Mouse (Mus musculus) cerebellum, adult 11-12 months (tissue): ENCODE data around the gene Mgea5.
A peak's percentile ranks its signal among the peaks of the same experiment; 100 is the strongest.
"Not testable (repeated sequence)": the region's sequence is repeated elsewhere in the genome, so short reads cannot be mapped to it uniquely, and the experiment has no call there.

Experiments used
- DNase-seq: peaks from one replicate; pipeline ENCODE4 v3.0.0; 2022

Mgea5 gene

GRCm38 (mm10) chr19:45783181-45783932 lies at the start of gene Mgea5:
Gene Mgea5 (minus strand): TSS chr19:45783837.
- DNase-seq: peak; percentile 100

DNA sequence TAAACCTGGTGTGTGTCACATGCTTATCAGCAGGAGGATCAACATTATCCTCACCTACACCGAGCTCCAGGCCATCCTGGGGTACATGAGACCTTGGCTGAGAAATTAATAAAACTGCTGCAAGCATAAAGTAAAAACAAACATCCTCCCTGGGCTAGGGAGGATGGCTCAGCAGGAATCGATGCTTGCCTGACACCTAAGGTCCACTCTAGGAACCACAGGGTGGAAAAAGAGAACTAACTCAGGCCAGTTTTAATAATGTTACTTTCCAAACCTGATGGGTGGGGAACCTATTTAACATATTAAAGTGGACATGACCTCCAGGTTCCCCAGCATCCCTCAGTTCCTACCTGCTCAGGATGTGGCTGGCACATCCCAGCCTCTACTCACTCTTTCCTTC lies 47.0 kb upstream of the Mgea5 start:
- no peak for DNase-seq

GRCm38 (mm10) chr19:45827736-45828135 lies 44.1 kb upstream of the Mgea5 start:
- no peak for DNase-seq

- DNase-seq: no peak
Observed at GRCm38 (mm10) chr19:45827125-45827524, 43.5 kb upstream of the Mgea5 start.

DNA sequence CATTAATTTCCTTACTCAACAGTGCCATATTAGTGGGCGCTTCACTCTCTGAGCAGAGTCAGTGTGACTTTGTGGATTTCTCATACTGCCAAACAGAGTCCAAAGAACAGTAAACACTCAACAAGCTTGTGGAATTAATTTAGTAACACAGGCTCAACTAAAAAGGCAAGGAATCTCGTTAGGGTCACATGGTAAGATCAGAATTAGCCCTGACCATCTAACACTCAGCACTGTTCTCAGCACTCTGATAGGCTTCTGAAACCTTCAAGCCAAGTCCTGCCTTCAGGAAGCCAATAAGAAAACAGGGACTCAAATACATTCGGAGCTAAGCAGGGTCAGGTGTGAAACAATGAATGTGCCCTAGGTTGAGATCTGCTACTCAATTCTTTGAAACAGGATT lies 42.5 kb upstream of the Mgea5 start:
- no peak for DNase-seq

DNA sequence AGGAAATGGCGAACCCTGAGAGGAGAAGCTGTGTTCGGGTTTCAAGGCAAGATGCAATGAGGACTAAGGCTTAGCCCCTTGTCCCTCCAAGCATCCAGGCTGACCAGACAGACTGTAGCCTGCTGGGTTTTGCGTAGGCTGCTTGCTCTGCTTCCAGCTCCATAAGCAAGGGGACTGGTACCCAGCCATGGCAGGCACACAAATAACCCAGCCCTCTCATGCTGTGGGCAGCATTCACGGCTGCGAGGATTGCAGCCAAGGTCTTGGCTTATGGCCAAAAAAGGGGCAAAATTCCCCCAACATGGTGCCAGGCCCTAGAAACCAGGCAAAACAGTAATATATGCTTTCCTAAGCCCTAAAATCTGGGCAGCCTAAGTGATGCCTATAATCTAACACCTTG lies 38.2 kb upstream of the Mgea5 start:
- peak; percentile 30 for DNase-seq

DNA sequence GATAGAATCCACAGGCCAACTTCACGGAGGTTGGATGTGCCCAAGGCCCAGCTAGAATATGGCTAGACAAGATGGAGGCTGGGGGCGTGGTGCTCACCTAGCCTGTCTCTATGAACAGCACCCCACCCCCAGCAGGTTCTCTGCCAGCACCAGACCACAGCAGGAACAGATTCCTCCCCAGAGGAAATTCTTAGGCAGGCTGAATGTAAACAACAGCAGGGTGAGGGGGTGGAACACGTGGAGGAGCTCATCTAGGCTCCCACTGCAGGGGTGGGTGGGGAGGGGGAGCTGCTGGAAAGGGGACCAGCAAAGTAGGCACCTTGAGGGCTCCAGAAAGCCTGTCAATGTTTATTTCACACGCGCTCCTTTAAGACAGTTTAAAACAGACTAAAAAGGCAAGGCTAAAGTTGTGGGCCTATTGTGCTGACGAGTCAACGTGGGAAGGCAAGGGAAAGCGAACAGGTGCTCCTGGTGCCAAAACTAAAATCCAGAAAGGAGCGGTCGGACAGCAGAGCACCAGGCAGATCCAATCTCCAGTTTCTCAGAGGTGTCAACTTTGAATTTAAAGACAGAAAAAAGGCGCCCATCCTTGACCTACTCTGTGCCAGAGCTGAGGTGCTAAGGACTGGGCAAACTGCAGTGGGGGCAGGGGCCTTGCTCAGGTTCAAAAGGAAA lies 34.3 kb upstream of the Mgea5 start:
- no peak for DNase-seq

DNA sequence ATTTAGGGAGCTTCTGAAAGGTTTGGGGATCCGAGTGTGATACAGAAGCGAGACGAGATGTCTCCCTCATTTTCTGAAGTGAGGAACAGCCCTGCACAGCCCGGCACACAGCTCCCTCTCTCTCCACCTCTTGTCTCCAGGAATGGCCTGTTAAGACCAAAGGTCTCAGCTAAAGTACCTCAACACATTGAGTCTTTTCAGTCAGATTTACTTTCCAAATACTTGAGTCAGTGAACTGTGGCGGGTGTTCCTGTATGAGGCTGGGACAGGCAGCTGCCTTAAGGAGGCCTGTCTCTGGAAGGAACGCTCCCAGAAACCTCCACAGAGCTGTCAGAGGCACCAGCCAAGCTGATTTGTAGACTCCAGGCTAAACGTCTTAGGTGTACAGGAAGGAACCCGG lies 33.1 kb upstream of the Mgea5 start:
- DNase-seq: no peak

- DNase-seq: no peak
Observed at GRCm38 (mm10) chr19:45815831-45816405, 32.3 kb upstream of the Mgea5 start, which contains the start of gene Kcnip2. Gene Kcnip2 (minus strand): TSS chr19:45816061.

- no peak for DNase-seq
Observed at GRCm38 (mm10) chr19:45815170-45815569, 31.5 kb upstream of the Mgea5 start.

- no peak for DNase-seq
Observed at GRCm38 (mm10) chr19:45813801-45814200, 30.2 kb upstream of the Mgea5 start.

DNA sequence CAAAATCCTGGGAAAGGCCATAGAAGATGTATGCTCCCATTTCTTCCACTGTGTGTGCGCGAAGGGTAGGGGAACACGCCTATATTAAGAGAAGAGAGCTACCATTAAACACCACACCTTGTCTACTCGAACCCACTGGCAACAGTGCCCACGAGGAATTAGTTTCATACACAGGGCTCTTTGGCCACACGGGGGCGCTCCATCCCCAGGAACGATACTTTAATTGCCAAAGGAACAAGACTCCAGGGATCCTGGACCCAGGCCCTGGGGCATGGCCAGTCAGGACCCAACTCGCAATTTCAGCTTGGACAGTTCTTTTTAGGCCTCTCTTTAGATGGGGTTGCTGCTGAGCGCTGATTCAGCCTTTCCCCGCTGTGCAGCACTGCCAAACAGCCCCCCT lies 29.6 kb upstream of the Mgea5 start:
- DNase-seq: peak; percentile 72

GRCm38 (mm10) chr19:45812673-45813252 lies 29.1 kb upstream of the Mgea5 start:
- no peak for DNase-seq

GRCm38 (mm10) chr19:45812115-45812514 lies 28.5 kb upstream of the Mgea5 start:
- DNase-seq: no peak

DNA sequence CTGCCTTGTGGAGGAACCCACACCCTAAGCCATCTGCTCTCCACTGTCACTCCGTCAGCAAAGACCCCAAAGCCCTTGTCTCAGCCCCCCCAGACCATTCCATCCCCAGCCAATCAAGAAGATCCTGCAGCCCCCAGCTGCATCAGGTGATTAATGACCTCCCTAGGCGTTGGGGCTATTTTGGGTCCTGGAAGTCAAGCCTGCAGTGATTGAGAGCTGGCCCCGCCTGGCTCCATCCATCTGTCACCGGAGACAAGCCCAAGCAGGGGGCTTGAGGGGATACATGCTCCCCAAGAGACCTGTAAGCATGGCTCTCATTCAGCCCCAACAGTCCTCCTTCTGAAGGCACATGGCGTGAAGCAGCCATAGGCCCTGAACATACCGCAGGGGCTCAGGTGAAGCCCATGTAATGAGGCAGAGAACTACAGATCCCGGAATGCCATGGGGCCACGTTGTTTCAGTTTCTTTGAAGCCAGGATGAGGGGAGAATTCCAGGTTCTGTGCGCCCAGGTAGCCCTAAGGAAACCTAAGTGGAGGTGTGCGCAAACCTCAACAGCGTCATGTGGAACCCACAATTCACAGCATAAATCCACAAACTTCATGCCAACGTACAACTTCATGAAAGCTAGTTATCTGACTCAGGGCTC lies 27.5 kb upstream of the Mgea5 start:
- DNase-seq: no peak

GRCm38 (mm10) chr19:45807732-45808131 lies 24.1 kb upstream of the Mgea5 start:
- DNase-seq: no peak

DNA sequence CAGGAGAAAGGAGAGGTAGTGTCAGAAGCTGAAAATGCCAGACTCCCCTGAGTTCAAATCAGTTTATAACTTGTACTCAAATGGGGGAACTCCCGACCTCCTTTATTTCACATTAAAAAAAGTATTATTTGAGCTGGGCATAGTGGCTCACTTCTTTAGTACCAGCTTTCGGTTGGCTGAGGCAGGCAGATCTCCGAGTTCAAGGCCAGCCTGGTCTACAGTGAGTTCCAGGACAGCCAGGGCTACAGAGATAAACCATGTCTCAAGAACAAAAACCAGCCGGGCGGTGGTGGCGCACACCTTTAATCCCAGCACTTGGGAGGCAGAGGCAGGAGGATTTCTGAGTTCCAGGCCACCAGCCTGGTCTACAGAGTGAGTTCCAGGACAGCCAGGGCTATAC lies 22.2 kb upstream of the Mgea5 start:
- DNase-seq: not testable (repeated sequence)

DNA sequence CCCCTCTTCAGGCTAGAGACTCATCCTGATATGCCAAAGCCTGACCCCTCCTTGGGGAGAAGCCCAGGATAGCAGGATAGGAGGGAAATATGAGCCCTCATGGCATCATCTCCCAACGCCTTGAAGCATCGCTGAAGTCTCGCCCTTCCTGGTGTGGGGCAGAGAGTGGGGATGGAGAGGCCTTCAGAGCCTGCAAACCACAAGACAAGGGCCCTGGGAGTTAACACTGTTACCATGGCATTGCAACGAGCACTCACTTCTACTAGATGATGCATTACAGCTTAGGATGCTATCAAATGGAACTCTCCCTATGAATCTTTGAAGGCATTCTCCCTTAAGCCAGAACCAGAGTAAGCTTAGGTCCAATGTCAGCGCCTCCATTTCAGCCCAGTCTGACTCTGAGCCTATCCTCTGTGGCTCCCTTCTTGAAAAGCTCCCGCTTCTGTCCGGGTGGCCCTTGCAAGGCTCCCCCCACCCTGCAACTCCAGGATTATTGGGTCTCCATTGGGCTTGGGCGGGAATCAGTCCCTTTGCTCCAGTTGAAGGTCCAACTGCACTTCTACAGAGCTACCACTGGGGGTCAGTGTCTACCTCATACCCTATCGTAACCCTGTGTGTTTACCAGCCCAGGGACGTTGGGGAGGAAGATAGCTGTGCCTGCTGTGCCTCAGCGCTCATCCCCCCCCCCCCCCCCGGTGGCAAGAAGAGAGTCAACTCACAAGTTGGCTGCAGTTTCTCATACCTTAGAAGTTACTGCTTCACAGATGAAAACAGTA lies 21.1 kb upstream of the Mgea5 start:
- DNase-seq: no peak

- no peak for DNase-seq
Observed at GRCm38 (mm10) chr19:45803408-45803807, 19.8 kb upstream of the Mgea5 start.

DNA sequence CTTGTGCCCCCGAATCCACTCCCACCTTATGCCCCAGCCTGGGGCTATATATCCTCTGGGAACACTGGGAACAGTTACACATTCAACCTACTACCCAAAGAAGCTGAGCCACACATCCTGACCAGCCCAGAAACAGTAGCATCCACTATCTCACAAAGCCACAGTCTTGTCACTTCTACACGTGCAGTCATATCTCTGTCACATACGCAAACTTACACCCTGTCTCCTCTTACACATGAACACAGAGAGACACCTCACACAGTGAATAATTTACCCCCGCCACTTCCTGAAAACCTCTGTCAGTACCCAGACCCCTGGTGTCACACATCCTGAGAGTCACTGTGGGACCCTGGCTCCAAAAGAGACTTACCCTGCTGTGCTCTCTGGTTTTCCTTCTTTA lies 19.1 kb upstream of the Mgea5 start:
- no peak for DNase-seq

- no peak for DNase-seq
Observed at GRCm38 (mm10) chr19:45796879-45797278, 13.2 kb upstream of the Mgea5 start.

DNA sequence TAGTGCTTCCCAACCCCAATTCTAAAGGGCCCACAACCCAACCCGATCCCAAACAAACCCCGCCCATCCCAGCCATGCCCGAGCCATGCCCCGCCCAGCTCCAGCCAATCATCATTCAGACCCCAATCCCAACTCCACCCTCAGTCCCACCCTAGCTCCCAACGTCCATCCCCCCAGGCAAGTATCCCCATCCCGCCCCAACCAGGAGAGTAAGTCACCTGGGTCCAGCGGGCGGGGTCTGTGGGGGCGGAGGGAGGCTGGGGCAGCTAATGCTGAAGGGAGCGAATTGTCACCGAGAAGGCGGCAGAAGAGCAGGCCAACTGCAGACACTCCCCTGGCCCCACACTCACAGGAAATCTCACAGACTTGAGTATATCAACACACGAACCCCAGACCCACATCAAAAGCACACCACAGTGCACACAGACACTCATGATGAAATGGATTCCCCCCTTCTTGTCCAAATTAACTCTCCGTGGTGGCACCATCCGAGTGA lies 12.5 kb upstream of the Mgea5 start:
- no peak for DNase-seq
